Mouse (Mus musculus): ENCODE data around the gene Rbbp5.

The Rbbp5 gene

GRCm38 (mm10) chr1:132541171-132541823 is 64.1 kb downstream of the Rbbp5 start:
- DNase-seq (ENCODE audit: low spot score in 2 of 2): no peak

- DNase-seq (ENCODE audit: low spot score in 2 of 2): no peak
These were observed 64.8 kb downstream of the Rbbp5 start for GRCm38 (mm10) chr1:132541824-132542599.

- no peak for DNase-seq (ENCODE audit: low spot score in 2 of 2)
These were observed 65.7 kb downstream of the Rbbp5 start, which contains the start of gene Cntn2 for GRCm38 (mm10) chr1:132542762-132543306. Gene Cntn2, minus strand, starts transcription at chr1:132543256.

- DNase-seq (ENCODE audit: low spot score in 2 of 2): no peak
These were observed 66.6 kb downstream of the Rbbp5 start for GRCm38 (mm10) chr1:132543789-132544188.

All from frontal cortex, postnatal 14 days (tissue).